Mouse (Mus musculus) intestine, embryonic 16.5 days (tissue): ENCODE measurements at regions not wholly inside any gene's neighbourhood (a gene's known extent, or its start where the extent isn't known, plus 50 kb on each side); places are given as distances from the start of the nearest gene placed in this dataset.
A peak's percentile ranks its signal among the peaks of the same experiment; 100 is the strongest.

ENCODE experiments used
- ATAC-seq: fragments of 200-750 bp; cut with Nextera tagmentation; 2 replicates; pipeline ENCODE4 v1.8.0; 2017; ENCODE audit warnings: moderate TSS enrichment, moderate library complexity
- H3K27ac ChIP-seq: fragments of 300-500 bp; sonication (generic); 2 replicates; pipeline ENCODE4 v1.5.1; 2014; ENCODE audit warnings: mild to moderate bottlenecking, low read length
- H3K27me3 ChIP-seq: fragments of 300-500 bp; sonication (generic); replicated peaks from 2 replicates; pipeline ENCODE4 v1.6.1; 2014; ENCODE audit warnings: low read length, control low read depth, mixed read lengths; ENCODE audit not compliant: control insufficient read depth, insufficient read depth
- H3K36me3 ChIP-seq: fragments of 300-500 bp; sonication (generic); 2 replicates; pipeline ENCODE4 v1.6.1; 2014; ENCODE audit warnings: low read length, control low read depth; ENCODE audit not compliant: control insufficient read depth, insufficient read depth
- H3K4me1 ChIP-seq: fragments of 300-500 bp; sonication (generic); 2 replicates; pipeline ENCODE4 v1.6.1; 2014; ENCODE audit warnings: low read length, control low read depth, mixed read lengths; ENCODE audit not compliant: control insufficient read depth, insufficient read depth
- H3K4me2 ChIP-seq: fragments of 300-500 bp; sonication (generic); 2 replicates; pipeline ENCODE4 v1.6.1; 2014; ENCODE audit warnings: low read depth, low read length, control low read depth
- H3K4me3 ChIP-seq: fragments of 300-500 bp; sonication (generic); 2 replicates; pipeline ENCODE4 v1.5.1; 2014; ENCODE audit warnings: mild to moderate bottlenecking, low read length
- H3K9ac ChIP-seq: fragments of 300-500 bp; sonication (generic); 2 replicates; pipeline ENCODE4 v1.6.1; 2014; ENCODE audit warnings: low read depth, low read length
- H3K9me3 ChIP-seq: fragments of 300-500 bp; sonication (generic); 2 replicates; pipeline ENCODE4 v1.6.1; 2016; ENCODE audit warnings: low read length, control low read depth; ENCODE audit not compliant: control insufficient read depth
- WGBS: fragments of 180-500 bp; shearing (Covaris S2); extraction: QIAGEN DNeasy Blood & Tissue Kit; methylation state at CpG from one replicate; pipeline ENCODE4 v1.1.7; 2014; 5-methylcytosine and 5-hydroxymethylcytosine counted together

DNA sequence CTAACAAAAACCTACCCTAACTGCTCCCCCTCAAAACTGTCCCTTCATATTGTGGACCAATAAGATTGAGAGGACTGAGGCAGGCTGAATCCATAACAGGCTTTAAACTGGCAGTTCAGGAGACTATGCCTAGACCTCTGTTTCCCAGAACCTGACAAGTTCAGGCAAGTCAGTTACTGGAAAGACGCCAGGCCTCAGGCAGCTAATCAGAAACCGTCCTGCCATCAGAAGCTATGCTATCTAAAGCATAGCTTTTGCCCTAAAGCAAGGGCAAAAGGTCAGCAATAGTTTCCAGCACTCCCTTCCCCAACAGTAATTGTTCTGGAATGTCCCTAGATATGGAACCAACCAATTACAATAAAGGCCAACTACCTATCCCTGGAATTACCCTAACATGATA, 273.0 kb downstream of the Bche start:
- H3K27me3 ChIP-seq = no peaks in the 10 kb centered on the region
- no peaks in the 10 kb centered on the region for H3K4me1 ChIP-seq
- H3K4me3 ChIP-seq = no peak overlapping the region
- no peak for ATAC-seq
- no peaks in the 10 kb centered on the region for H3K36me3 ChIP-seq
- 58% methylated on average over 2 of the region's 2 CpGs for WGBS
- H3K9me3 ChIP-seq = no peaks in the 10 kb centered on the region
- H3K4me2 ChIP-seq = no peak overlapping the region
- no peak overlapping the region for H3K27ac ChIP-seq
- H3K9ac ChIP-seq = no peak overlapping the region

DNA sequence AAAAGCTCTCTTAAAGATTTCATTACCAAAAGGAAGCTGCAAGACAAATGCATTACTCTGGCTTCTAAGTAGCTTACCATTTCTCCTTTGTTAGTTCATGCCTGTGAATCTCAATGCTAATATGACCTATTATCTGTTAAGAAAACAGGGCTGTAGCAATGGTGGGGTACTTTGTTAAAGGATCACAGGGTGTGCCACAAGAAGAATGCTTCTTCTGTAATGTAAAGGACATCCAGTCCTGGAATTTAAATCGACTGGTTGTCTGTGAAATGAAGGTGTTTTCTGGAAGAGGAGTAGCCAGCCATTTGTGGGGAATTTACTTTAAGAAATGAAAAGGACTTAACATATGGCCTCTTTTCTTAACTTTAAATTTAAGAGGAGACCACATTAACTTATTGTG, 273.9 kb downstream of the Bche start:
- Histone ChIP-seq H3K36me3 (no peaks in the 10 kb centered on the region), H3K9me3 (no peaks in the 10 kb centered on the region), H3K27ac (no peak overlapping the region), H3K4me3 (no peak overlapping the region), H3K9ac (no peak overlapping the region), H3K27me3 (no peaks in the 10 kb centered on the region), H3K4me2 (no peak overlapping the region), H3K4me1 (no peaks in the 10 kb centered on the region)
- WGBS = 51% methylated on average over 1 of the region's 1 CpGs
- ATAC-seq = no peak

DNA sequence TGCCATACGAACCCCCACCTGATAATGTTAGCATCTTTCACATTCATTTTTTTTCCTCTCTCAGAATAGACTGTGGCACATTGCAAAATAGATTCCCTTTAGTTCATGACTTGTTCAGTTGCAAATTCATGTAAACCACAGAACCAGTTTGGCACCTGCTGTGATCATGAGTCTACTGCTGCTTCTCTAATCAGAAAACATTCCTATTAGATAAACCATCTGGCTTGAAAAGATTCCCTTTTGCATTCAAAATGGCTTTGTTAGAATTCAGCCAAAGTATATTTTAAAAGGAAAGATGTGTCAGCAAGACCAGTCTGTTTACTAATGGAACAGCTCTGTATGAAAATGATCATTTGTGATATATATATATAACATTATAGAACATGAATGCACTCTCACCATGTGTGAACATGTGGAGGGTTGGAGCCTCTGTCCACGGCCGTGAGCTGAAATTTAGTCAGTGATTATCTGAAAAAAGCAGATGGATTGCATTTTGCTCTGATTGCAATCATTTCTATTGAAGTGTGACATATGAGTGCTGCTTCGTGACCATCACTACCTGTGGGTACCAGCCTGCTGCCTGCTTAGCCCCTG, 298.2 kb downstream of the Bche start:
- Histone ChIP-seq H3K4me3 (no peak overlapping the region), H3K36me3 (no peaks in the 10 kb centered on the region), H3K9ac (no peak overlapping the region), H3K4me2 (no peak overlapping the region), H3K4me1 (no peaks in the 10 kb centered on the region), H3K9me3 (no peaks in the 10 kb centered on the region), H3K27me3 (no peaks in the 10 kb centered on the region), H3K27ac (no peak overlapping the region)
- 77% methylated on average over 4 of the region's 4 CpGs for WGBS
- no peak for ATAC-seq

DNA sequence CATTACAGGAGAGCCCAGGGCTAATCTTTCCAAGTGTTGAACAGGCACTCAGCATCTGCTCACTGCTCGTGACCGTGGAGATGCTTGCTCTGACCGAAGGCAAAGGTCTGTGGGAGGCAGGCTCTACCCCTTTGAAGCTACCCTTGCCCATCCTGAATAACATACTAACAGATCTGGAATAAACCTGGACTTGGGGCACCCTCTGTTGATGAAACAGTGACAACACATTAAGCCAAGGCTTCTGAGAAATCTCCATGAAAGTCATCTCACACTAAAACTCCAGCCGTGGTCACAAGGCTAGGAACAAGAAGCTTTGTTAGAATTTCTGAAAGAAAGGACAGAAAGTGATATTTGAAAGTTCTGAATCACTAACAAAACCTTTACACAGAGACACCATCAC, 306.8 kb downstream of the Bche start:
- H3K27ac ChIP-seq = no peak overlapping the region
- H3K27me3 ChIP-seq = no peaks in the 10 kb centered on the region
- no peaks in the 10 kb centered on the region for H3K36me3 ChIP-seq
- H3K4me1 ChIP-seq = no peaks in the 10 kb centered on the region
- H3K9me3 ChIP-seq = no peaks in the 10 kb centered on the region
- 81% methylated on average over 4 of the region's 4 CpGs for WGBS
- no peak overlapping the region for H3K4me2 ChIP-seq
- no peak overlapping the region for H3K9ac ChIP-seq
- no peak overlapping the region for H3K4me3 ChIP-seq
- ATAC-seq = no peak

DNA sequence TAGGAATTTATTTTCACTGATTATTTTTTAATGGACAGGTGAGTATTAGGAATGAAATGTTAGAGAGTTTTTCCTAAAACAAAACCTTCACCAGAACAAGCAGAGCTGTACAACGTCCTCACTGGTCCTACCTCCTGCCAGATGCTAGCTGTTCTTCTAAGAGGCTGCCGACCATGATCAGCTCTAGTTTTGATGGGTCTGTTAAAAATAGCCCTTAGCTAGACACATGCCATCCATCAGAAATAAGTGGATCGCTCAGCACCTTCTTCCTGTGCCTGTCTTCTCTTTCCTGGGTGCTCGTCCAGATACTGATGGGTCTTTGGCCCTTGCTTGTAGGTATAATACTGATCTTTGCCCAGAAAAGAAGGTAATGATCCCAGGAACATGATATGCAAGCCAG, 312.4 kb downstream of the Bche start:
- WGBS = 64% methylated on average over 4 of the region's 4 CpGs
- Histone ChIP-seq H3K9me3 (no peaks in the 10 kb centered on the region), H3K4me3 (no peak overlapping the region), H3K27me3 (no peaks in the 10 kb centered on the region), H3K9ac (no peak overlapping the region), H3K27ac (no peak overlapping the region), H3K4me1 (no peaks in the 10 kb centered on the region), H3K4me2 (no peak overlapping the region), H3K36me3 (no peaks in the 10 kb centered on the region)
- no peak for ATAC-seq

DNA sequence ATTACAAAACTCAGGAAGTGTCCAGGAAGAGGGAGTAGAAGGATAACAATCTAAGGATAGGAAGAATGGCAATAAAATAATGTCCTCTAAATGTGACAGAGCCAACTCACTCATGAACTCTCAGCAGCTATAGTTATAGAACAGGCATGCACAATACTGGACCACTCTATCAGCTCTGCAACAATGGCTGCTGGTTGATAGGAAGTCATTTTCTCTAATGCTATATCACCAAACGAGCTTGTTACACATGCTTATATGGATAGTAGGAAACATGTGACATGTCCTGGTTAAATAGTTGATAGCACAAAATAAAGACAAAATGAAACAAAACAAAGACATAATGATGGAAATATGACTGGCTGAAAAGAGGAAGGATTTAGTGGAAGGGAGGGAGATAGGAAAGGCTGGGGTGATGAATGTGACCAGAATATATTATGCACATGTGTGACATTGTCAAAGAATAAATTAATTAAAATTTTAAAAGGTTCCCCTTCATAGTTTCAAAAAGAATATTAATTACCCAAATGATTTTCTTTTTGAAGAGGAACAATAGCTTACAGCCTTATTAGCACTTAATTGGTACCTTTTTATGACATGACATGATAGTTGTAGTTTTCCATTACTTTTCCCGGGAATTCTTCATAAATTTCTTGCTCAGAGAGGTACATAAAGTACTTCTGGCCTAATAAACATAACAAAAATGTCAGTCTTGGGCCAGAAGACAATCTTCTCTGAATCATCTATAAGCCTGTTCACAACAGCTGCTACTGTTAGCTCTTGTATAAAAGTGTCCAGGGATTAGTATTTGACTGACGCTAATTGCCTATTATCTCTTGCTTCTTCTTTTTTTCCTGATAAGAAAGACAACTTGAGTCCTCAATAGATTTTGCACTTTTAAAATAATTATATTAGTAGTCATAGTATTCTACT, 318.2 kb downstream of the Bche start:
- H3K4me1 ChIP-seq = no peaks in the 10 kb centered on the region
- WGBS = 83% methylated on average over 3 of the region's 3 CpGs
- H3K9me3 ChIP-seq = no peaks in the 10 kb centered on the region
- no peak for ATAC-seq
- no peaks in the 10 kb centered on the region for H3K36me3 ChIP-seq
- no peak overlapping the region for H3K9ac ChIP-seq
- H3K4me3 ChIP-seq = no peak overlapping the region
- no peaks in the 10 kb centered on the region for H3K27me3 ChIP-seq
- no peak overlapping the region for H3K27ac ChIP-seq
- H3K4me2 ChIP-seq = no peak overlapping the region

DNA sequence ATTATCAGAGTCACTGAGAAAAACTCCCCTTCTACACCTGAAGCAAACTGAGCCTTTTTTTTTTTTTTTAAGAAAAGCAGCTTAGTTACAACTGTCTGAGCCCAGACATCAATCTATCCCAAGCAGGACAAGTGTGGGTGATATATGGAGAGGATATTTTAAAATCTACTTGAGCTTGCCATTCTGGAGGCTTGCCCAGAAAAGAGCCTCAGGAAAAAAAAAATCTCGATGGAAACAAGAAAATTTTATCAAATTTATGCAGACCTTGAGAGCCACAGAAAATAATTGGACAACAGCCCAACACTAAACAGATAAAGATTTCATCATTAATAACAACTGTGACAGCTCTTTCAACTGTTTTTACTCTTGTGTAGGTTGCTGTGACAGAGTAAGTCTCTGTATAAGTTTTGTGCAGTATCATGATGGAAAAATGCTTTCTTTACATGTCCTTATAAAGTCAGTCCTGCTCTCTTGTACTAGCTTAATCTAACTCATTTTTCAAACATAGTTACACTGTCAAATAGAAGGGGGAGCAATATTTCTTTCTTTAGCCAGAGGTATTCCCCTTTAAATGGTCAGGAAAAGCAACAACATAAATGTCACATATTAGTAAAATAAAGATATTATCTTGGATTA, 297.4 kb upstream of the Slitrk3 start:
- WGBS = 20% methylated on average over 1 of the region's 1 CpGs
- no peak overlapping the region for H3K4me3 ChIP-seq
- no peaks in the 10 kb centered on the region for H3K27me3 ChIP-seq
- no peaks in the 10 kb centered on the region for H3K9me3 ChIP-seq
- no peak overlapping the region for H3K9ac ChIP-seq
- no peak overlapping the region for H3K27ac ChIP-seq
- ATAC-seq = 0 out of 2 replicates have a peak, but pooled peaks have one; percentile 33
- H3K36me3 ChIP-seq = no peaks in the 10 kb centered on the region
- no peaks in the 10 kb centered on the region for H3K4me1 ChIP-seq
- no peak overlapping the region for H3K4me2 ChIP-seq

DNA sequence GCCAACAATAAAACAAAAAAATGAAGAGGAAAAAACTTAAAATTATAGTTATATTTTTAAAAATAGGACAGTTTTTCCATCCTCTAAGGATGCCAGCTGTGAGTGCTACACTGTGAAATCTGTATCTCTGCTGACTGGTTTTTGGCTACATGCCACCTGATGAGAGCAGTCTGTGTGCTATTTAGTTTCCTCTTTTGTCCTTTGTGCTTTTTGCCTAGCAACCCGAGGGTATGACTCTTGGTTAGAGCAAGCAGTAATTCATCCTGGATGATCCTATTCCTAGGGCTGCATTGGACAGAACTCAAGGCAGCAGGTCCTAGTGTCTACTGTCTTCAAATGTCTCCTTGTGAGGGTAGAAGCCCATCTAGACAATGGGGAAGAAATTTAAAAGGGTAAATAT, 285.6 kb upstream of the Slitrk3 start:
- Histone ChIP-seq H3K27me3 (no peaks in the 10 kb centered on the region), H3K27ac (no peak overlapping the region), H3K4me2 (no peak overlapping the region), H3K9ac (no peak overlapping the region), H3K4me1 (no peaks in the 10 kb centered on the region), H3K9me3 (no peaks in the 10 kb centered on the region), H3K4me3 (no peak overlapping the region), H3K36me3 (no peaks in the 10 kb centered on the region)
- ATAC-seq = no peak
- 15% methylated on average over 1 of the region's 1 CpGs for WGBS

DNA sequence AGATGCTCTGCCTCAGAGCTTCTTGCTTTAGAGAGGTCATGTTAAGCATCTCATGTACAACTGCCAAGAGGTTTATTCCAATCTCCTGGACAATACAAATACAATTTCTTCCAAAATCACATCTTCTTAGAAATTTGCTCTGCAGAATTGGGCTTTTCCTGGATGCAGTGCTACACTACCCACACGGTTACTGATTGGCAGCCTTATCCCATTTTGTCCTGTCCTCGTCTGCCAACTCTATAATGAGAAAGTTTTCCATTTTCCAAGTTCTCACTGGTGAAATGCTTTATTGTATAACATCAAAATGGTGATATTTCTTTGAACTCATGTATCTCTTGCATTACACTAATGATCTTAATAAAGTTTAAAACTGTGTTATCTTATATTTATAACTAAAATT, 282.1 kb upstream of the Slitrk3 start:
- H3K4me3 ChIP-seq = no peak overlapping the region
- H3K9me3 ChIP-seq = no peaks in the 10 kb centered on the region
- WGBS = 78% methylated on average over 2 of the region's 2 CpGs
- no peak overlapping the region for H3K4me2 ChIP-seq
- no peaks in the 10 kb centered on the region for H3K36me3 ChIP-seq
- H3K4me1 ChIP-seq = no peaks in the 10 kb centered on the region
- H3K27ac ChIP-seq = no peak overlapping the region
- ATAC-seq = no peak
- H3K27me3 ChIP-seq = no peaks in the 10 kb centered on the region
- H3K9ac ChIP-seq = no peak overlapping the region
